Mouse (Mus musculus) cerebellum, adult 9-11 months (tissue): ENCODE results near the gene Tanc1.
A peak's percentile ranks its signal among the peaks of the same experiment; 100 is the strongest.

Experiments used
- DNase-seq: peaks from one replicate; pipeline ENCODE4 v3.0.0; 2022

Tanc1 gene

DNA sequence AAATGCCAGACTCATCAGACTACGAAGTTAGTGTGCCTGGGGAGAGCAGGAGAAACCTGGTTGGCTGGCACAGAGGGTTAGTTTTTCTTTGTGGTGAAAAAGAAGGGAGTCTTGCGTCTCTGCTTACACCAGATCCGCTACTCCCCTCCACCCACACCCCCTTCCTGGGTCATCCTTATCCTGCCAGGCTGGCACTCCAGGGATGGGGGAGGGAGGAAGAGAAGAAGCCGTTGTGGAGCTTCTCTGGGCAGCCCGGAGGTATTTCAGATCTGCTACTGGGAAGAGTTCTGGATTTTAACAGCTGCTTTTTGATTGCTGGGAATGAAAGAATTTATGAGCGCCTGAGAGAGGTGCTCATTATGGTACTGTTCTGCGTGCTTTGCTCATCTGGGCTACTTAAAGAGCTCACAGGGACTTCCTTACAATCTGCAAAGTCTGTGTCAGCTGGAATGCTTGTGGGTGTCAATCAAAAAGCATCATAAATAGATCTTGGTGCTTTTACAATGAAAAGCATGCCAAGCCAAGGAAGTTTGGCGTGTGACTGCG is 1.7 kb downstream of the Tanc1 start:
- no peak for DNase-seq

GRCm38 (mm10) chr2:59616890-59617289 is 5.0 kb downstream of the Tanc1 start:
- DNase-seq, result no peak

- DNase-seq, result no peak
Observed at GRCm38 (mm10) chr2:59618996-59619395, 7.2 kb downstream of the Tanc1 start.

- DNase-seq, result no peak
Observed at GRCm38 (mm10) chr2:59620601-59621000, 8.8 kb downstream of the Tanc1 start.

GRCm38 (mm10) chr2:59622514-59623139 is 10.8 kb downstream of the Tanc1 start:
- DNase-seq, result no peak

- DNase-seq, result no peak
Observed at GRCm38 (mm10) chr2:59623858-59624257, 12.0 kb downstream of the Tanc1 start.

- no peak for DNase-seq
Observed at GRCm38 (mm10) chr2:59625416-59625815, 13.6 kb downstream of the Tanc1 start.

GRCm38 (mm10) chr2:59625927-59626326 is 14.1 kb downstream of the Tanc1 start:
- no peak for DNase-seq

DNA sequence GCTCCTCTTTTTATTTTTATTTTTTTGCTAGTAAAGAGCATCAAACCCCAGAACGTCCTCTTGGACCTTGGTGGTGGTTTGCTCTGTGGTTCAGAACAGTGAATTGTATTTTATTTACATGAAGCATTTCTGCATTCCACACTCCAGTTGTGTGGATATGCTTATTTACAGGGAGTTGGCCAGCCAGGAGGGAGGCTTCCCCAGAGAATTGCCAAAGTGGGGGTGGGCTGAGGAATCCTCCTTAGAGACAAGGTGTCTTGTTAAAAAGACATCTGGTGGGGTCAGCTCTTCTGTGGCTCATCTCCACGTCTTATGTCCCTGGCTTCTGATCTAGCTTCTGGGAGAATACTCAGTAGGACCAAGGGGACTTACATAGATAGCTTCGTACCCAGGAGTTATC is 14.6 kb downstream of the Tanc1 start:
- no peak for DNase-seq

- no peak for DNase-seq
Observed at GRCm38 (mm10) chr2:59627502-59627901, 15.7 kb downstream of the Tanc1 start.

GRCm38 (mm10) chr2:59628057-59628901 is 16.4 kb downstream of the Tanc1 start:
- DNase-seq, result peak; percentile 80

- no peak for DNase-seq
Observed at GRCm38 (mm10) chr2:59629829-59630228, 18.0 kb downstream of the Tanc1 start.

- no peak for DNase-seq
Observed at GRCm38 (mm10) chr2:59631406-59631805, 19.6 kb downstream of the Tanc1 start.

DNA sequence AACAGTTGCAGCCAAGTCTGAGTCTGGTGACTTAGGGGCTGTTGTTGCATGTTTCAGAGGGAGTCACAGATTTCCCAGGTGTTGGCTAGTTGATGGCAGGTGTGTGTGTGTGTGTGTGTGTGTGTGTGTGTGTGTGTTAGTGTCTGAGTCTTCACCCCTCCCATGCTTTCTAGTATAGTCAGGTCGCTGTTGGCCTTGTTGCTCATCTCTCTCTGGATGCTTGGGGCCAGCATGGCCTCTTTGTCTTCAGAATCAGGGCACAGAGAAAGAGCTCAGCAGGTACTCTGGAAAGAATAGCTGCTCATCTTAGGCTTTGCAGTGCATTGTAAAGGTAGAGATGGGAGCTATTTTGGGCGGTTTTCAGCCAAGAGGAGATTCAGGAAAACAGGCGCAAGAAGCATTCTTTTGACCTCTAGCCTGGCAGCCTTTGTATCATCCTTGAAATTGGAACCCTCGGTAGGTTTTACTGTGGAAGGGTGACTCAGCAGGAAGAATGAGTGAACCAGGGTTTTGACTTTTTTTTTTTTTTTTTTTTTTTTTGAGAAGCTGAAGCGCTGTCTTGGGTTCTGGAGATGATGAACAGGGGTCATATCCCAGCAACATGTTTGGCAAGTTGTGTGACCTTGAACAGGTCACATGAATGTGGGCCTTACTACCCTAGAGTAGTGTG is 22.1 kb downstream of the Tanc1 start:
- no peak for DNase-seq

- peak; percentile 4 for DNase-seq
Observed at GRCm38 (mm10) chr2:59637040-59637785, 25.4 kb downstream of the Tanc1 start.

GRCm38 (mm10) chr2:59642722-59643121 is 30.9 kb downstream of the Tanc1 start:
- no peak for DNase-seq

GRCm38 (mm10) chr2:59644816-59645215 is 33.0 kb downstream of the Tanc1 start:
- peak; percentile 66 for DNase-seq

GRCm38 (mm10) chr2:59645515-59645914 is 33.7 kb downstream of the Tanc1 start:
- DNase-seq, result peak; percentile 90

DNA sequence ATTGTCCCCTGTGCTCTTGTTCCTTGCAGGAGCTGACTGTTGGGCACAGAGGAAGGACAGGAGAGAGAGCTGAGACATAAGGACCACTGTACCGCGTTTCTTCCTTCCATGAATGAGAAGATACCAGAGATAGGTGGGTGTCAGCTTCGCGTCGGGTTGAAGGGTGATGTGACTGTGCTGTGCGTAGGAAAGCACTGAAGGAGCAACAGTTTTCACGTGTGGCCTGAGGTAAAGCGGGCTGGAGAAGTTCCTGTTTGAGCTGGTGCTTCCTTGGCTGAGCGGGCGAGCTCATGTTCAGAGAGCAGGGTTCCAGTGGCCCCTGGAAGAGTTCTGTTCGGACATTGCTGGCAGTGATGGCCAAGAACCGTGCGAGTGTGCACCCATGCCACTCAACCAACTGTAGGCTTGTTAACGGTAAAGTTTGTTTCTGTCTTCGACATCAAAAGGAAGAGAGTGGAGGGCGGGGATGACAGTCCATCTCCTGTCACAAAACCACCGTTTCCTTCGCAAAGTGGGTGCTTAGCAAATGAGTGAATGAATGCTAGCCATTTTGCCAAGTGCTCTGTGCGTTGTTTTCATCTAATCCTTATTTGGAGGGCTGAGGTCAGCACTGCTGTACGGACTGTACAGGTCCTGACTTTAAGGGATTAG is 35.0 kb downstream of the Tanc1 start:
- no peak for DNase-seq

GRCm38 (mm10) chr2:59648444-59648843 is 36.6 kb downstream of the Tanc1 start:
- DNase-seq, result peak; percentile 36

GRCm38 (mm10) chr2:59651801-59652200 is 40.0 kb downstream of the Tanc1 start:
- no peak for DNase-seq

GRCm38 (mm10) chr2:59652702-59653101 is 40.9 kb downstream of the Tanc1 start:
- no peak for DNase-seq
